Mouse (Mus musculus) right cerebral cortex, adult 2 months (tissue): ENCODE data around the gene Avpr1a.
A peak's percentile ranks its signal among the peaks of the same experiment; 100 is the strongest.

Experiments
- DNase-seq, 2 experiments: peaks; one replicate each; pipeline ENCODE4 v3.0.0; 2021 to 2022; ENCODE audit warnings: low spot score in 2 of 2

Avpr1a gene

GRCm38 (mm10) chr10:122447861-122448716 is at the start of gene Avpr1a:
Gene Avpr1a, plus strand, starts transcription at chr10:122448499.
- DNase-seq: no peak

GRCm38 (mm10) chr10:122402270-122402669 is 46.0 kb upstream of the Avpr1a start:
- DNase-seq: no peak

GRCm38 (mm10) chr10:122406333-122406732 is 42.0 kb upstream of the Avpr1a start:
- DNase-seq: no peak

- DNase-seq: no peak
These were observed 39.4 kb upstream of the Avpr1a start for GRCm38 (mm10) chr10:122408697-122409409.

GRCm38 (mm10) chr10:122410791-122411190 is 37.5 kb upstream of the Avpr1a start:
- DNase-seq: no peak

- DNase-seq: no peak
These were observed 15.6 kb upstream of the Avpr1a start for GRCm38 (mm10) chr10:122432690-122433089.

GRCm38 (mm10) chr10:122447275-122447674 is 1.0 kb upstream of the Avpr1a start:
- DNase-seq: peak; percentile 61 to 73

GRCm38 (mm10) chr10:122448717-122449611 is 665 bp downstream of the Avpr1a start:
- DNase-seq: peak; percentile 15 to 24

- no peak for DNase-seq
These were observed 1.6 kb downstream of the Avpr1a start for GRCm38 (mm10) chr10:122449856-122450255.

GRCm38 (mm10) chr10:122453466-122453865 is 5.2 kb downstream of the Avpr1a start:
- peak in 1 of 2 experiments; percentile 6 for DNase-seq

GRCm38 (mm10) chr10:122455793-122456192 is 7.5 kb downstream of the Avpr1a start:
- no peak for DNase-seq

GRCm38 (mm10) chr10:122476846-122477245 is 28.5 kb downstream of the Avpr1a start:
- DNase-seq: no peak

- DNase-seq: no peak
These were observed 50.3 kb downstream of the Avpr1a start for GRCm38 (mm10) chr10:122498551-122498950.

- no peak for DNase-seq
These were observed 51.0 kb downstream of the Avpr1a start for GRCm38 (mm10) chr10:122499306-122499705.
